Mouse (Mus musculus) CH12.LX (cell line): ENCODE measurements around the gene Ncoa7. TPM values are rescaled to one million over a fixed set of nuclear protein-coding genes. Genes with fewer than 3 reads are reported as not detected.

ENCODE experiments used
- DNase-seq: peaks from one replicate; pipeline ENCODE4 v3.0.0-alpha.2; 2013; ENCODE audit errors: extremely low read depth
- H3K27ac ChIP-seq: 2 replicates; pipeline ENCODE4 v1.5.1; 2012; ENCODE audit warnings: low read depth, mild to moderate bottlenecking, control low read depth, moderate library complexity; ENCODE audit not compliant: insufficient read depth
- H3K27me3 ChIP-seq: replicated peaks from 2 replicates; pipeline ENCODE3; 2012; ENCODE audit warnings: inconsistent platforms
- H3K36me3 ChIP-seq, 2 experiments: replicated peaks in 1 of 2; 2 replicates each; pipeline versions ENCODE3 to v1.6.1; 2012; ENCODE audit warnings: inconsistent platforms in 1 of 2, low read length in 1 of 2, mild to moderate bottlenecking in 1 of 2, mixed read lengths in 1 of 2, moderate library complexity in 1 of 2; ENCODE audit not compliant: control insufficient read depth in 1 of 2, insufficient read depth in 1 of 2
- H3K4me1 ChIP-seq, 2 experiments: 2 replicates each; pipeline ENCODE4 v1.6.1; 2012; ENCODE audit warnings: inconsistent platforms in 1 of 2, moderate library complexity in 1 of 2; ENCODE audit not compliant: insufficient read depth in 2 of 2, control insufficient read depth in 1 of 2
- H3K4me2 ChIP-seq: 2 replicates; pipeline ENCODE4 v1.6.1; 2012; ENCODE audit warnings: low read depth, mild to moderate bottlenecking, control low read depth; ENCODE audit not compliant: poor library complexity, insufficient read depth, severe bottlenecking
- H3K4me3 ChIP-seq, 3 experiments: fragments of 150-350 bp in 1 of 3; sonication (generic) in 1 of 3; replicated peaks in 1 of 3; 2 replicates each; pipeline versions ENCODE3 to v1.5.1; 2011 to 2012; ENCODE audit warnings: low read depth in 2 of 3, low read length in 2 of 3, mild to moderate bottlenecking in 2 of 3, moderate library complexity in 2 of 3, control low read depth in 1 of 3, improper control_type of control experiment in 1 of 3, inconsistent platforms in 1 of 3, mixed read lengths in 1 of 3; ENCODE audit not compliant: poor library complexity in 1 of 3
- H3K79me2 ChIP-seq: replicated peaks from 2 replicates; pipeline ENCODE4 v1.6.1; 2012; ENCODE audit warnings: mild to moderate bottlenecking, moderate library complexity; ENCODE audit not compliant: control insufficient read depth, poor library complexity, insufficient read depth, severe bottlenecking; ENCODE audit errors: extremely low read depth
- H3K9ac ChIP-seq: 2 replicates; pipeline ENCODE4 v1.6.1; 2012; ENCODE audit warnings: low read depth, mild to moderate bottlenecking, control low read depth, moderate library complexity; ENCODE audit not compliant: insufficient read depth
- H3K9me3 ChIP-seq: replicated peaks from 2 replicates; pipeline ENCODE3; 2012; ENCODE audit warnings: low read length, inconsistent platforms, mixed read lengths
- CTCF ChIP-seq, 2 experiments: IDR thresholded peaks in 1 of 2; conservative IDR thresholded peaks in 1 of 2; 2 replicates each; pipeline ENCODE4 v1.5.1; 2011 to 2012; ENCODE audit warnings: low read depth in 2 of 2, low read length in 2 of 2, improper control_type of control experiment in 1 of 2, inconsistent platforms in 1 of 2, mild to moderate bottlenecking in 1 of 2, moderate library complexity in 1 of 2
- E2F4 ChIP-seq: IDR thresholded peaks from 2 replicates; pipeline ENCODE4 v1.6.1; 2011; ENCODE audit warnings: low read depth, low read length, improper control_type of control experiment; ENCODE audit not compliant: insufficient replicate concordance
- ETS1 ChIP-seq: conservative IDR thresholded peaks from 2 replicates; pipeline ENCODE4 v1.6.1; 2012; ENCODE audit warnings: low read depth, mild to moderate bottlenecking, inconsistent platforms, low read length, improper control_type of control experiment, moderate library complexity
- JUN ChIP-seq: IDR thresholded peaks from 2 replicates; pipeline ENCODE4 v1.6.1; 2011; ENCODE audit warnings: low read depth, mild to moderate bottlenecking, low read length, improper control_type of control experiment, moderate library complexity; ENCODE audit not compliant: insufficient read depth
- JUND ChIP-seq: conservative IDR thresholded peaks from 2 replicates; pipeline ENCODE4 v1.6.1; 2011; ENCODE audit warnings: low read depth, low read length, improper control_type of control experiment
- MEF2A ChIP-seq: IDR thresholded peaks from 2 replicates; pipeline ENCODE4 v1.6.1; 2014; ENCODE audit warnings: low read depth, mild to moderate bottlenecking, inconsistent platforms, low read length, improper control_type of control experiment, borderline replicate concordance
- MXI1 ChIP-seq: IDR thresholded peaks from 2 replicates; pipeline ENCODE4 v1.6.1; 2011; ENCODE audit warnings: mild to moderate bottlenecking, low read depth, low read length, improper control_type of control experiment
- MYC ChIP-seq: IDR thresholded peaks from 2 replicates; pipeline ENCODE4 v1.6.1; 2011; ENCODE audit warnings: low read depth, mild to moderate bottlenecking, improper control_type of control experiment, low read length
- NELFE ChIP-seq: IDR thresholded peaks from 2 replicates; pipeline ENCODE4 v1.6.1; 2011; ENCODE audit warnings: low read depth, low read length, improper control_type of control experiment
- TBP ChIP-seq: conservative IDR thresholded peaks from 2 replicates; pipeline ENCODE4 v1.6.1; 2011; ENCODE audit warnings: low read depth, low read length, improper control_type of control experiment
- UBTF ChIP-seq: IDR thresholded peaks from 2 replicates; pipeline ENCODE4 v1.6.1; 2012; ENCODE audit warnings: low read depth, mild to moderate bottlenecking, inconsistent platforms, low read length, improper control_type of control experiment, moderate library complexity
- ZC3H11A ChIP-seq: IDR thresholded peaks from 2 replicates; pipeline ENCODE4 v1.6.1; 2012; ENCODE audit warnings: low read depth, mild to moderate bottlenecking, inconsistent platforms, low read length, improper control_type of control experiment
- ZMIZ1 ChIP-seq: IDR thresholded peaks from 2 replicates; pipeline ENCODE4 v1.6.1; 2012; ENCODE audit warnings: low read depth, mild to moderate bottlenecking, inconsistent platforms, low read length, improper control_type of control experiment
- dilution Hi-C: fragments of 300-500 bp; cut with MboI; formaldehyde crosslinking; loops from 2 replicates; pipeline ENCODE4 v1.14.3; 2020; ENCODE audit warnings: low sequenced_read_pairs; ENCODE audit not compliant: extremely low pct_unique_long_range_greater_than_20kb, extremely low pct_ligation_motif_present
- in situ Hi-C: fragments of 300-500 bp; cut with MboI; formaldehyde crosslinking; loops from 3 replicates; pipeline ENCODE4 v1.14.3; 2019; ENCODE audit warnings: low sequenced_read_pairs, low pct_ligation_motif_present, low pct_unique_long_range_greater_than_20kb, mixed read lengths
- polyA plus RNA-seq: library from polyadenylated mRNA; unstranded; fragments of >175 nt; gene quantifications from 2 replicates; pipeline ENCODE4 v1.2.1, GENCODE M21; 2012; ENCODE audit warnings: low read depth; ENCODE audit not compliant: insufficient read length
- total RNA-seq, 2 experiments: library from RNA; depleted of rRNA; stranded (reverse); fragments of 300-350 nt in 1 of 2; fragments of >200 nt in 1 of 2; gene quantifications; 2 replicates each; pipeline ENCODE4 v1.2.3; 2012 to 2014

The Ncoa7 gene
- total and polyA plus RNA-seq, 3 experiments = 4.7 to 9.2 (median 7.0) TPM

DNA sequence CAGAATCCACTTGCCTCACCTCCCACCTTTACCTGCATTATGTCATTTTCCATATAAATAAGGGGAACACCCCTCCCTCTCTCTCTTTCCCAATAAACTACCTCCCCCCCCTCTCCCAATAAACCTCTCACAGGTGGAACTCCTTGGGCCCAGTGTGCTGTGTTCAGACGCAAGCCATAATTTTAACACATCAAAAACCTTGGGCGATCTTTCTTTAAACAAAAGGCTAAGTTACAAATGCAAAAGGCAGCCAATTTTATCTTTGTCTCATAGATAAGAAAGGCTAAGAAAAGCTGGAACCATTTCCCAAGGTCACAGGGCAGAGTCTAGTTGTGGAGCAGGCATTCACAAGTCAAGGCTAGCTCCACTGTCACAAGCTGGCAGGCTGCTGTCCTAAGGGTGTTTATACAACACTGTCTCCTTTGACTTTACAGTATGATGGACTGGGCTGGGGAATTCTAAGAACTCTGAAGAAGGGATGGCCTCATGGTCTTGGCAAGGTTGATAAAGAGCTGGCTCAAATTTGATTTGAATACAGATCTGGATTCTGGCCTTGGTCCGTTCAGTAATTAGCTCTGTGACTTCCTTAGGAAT is 71.7 kb downstream of the Ncoa7 start:
- in situ Hi-C loops (no loop called here), dilution Hi-C loops (no loop called here)

DNA sequence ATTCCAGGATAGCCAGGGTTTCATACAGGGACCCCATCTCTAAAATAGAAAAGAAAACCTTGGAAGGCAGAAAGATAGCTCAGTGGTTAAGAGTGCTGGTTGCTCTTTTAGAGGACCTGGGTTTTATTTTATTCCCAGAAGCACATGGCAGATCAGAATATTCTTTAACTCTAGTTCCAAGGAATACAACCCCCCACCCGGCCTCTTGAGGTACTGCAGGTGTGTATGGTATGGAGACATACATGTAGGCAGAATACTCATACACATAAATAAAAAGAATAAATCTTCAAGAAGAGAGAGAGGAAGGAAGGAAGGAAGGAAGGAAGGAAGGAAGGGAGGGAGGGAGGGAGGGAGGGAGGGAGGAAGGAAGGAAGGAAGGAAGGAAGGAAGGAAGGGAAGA is 72.3 kb downstream of the Ncoa7 start:
- dilution Hi-C loops = no loop called here
- Histone ChIP-seq H3K4me2 (no peak overlapping the region), H3K4me1 (peaks cover 0 to 7% of the 10 kb centered on the region in 2 experiments; a peak in 1 of 4 replicates), H3K79me2 (no peaks in the 10 kb centered on the region), H3K27ac (no peak overlapping the region), H3K9me3 (no peaks in the 10 kb centered on the region), H3K36me3 (peaks cover 0 to 4% of the 10 kb centered on the region in 2 experiments), H3K27me3 (no peaks in the 10 kb centered on the region), H3K4me3 (no peak overlapping the region)
- in situ Hi-C loops = no loop called here
- no peak for DNase-seq
- TF ChIP-seq CTCF (conservative IDR thresholded peaks at IDR 0.05 in 1 of 2, IDR thresholded peaks at IDR 0.05 in 1 of 2; ENCODE audit: low read depth in 2 of 2, low read length in 2 of 2) (peak in 1 of 2 experiments; percentile 20; a peak in 1 of 4 replicates), E2F4 (no peak)
- TF ChIP-seq, all 38 proteins: peak for 1
- no peak overlapping the region for H3K9ac ChIP-seq

More for the DNA sequence above, 71.7 kb downstream of the Ncoa7 start:
- H3K27me3 ChIP-seq = no peaks in the 10 kb centered on the region
- no peak overlapping the region for H3K4me3 ChIP-seq
- H3K9ac ChIP-seq = no peak overlapping the region
- DNase-seq = no peak
- no peak overlapping the region for H3K4me2 ChIP-seq
- no peak for TF ChIP-seq JUN
- TF ChIP-seq MEF2A = no peak
- TF ChIP-seq UBTF = no peak
- no peak for TF ChIP-seq JUND
- TF ChIP-seq NELFE = no peak
- TF ChIP-seq MXI1 = no peak
- no peak for TF ChIP-seq ZMIZ1
- TF ChIP-seq ZC3H11A = no peak
- TF ChIP-seq TBP = no peak
- TF ChIP-seq ETS1 = no peak
- no peak for TF ChIP-seq MYC
- H3K9me3 ChIP-seq = no peaks in the 10 kb centered on the region
- H3K79me2 ChIP-seq = no peaks in the 10 kb centered on the region
- peaks cover 0 to 4% of the 10 kb centered on the region in 2 experiments for H3K36me3 ChIP-seq
- no peak overlapping the region for H3K27ac ChIP-seq
- H3K4me1 ChIP-seq = peaks cover 0 to 7% of the 10 kb centered on the region in 2 experiments; a peak in 1 of 4 replicates
